In the genomic region with DNA sequence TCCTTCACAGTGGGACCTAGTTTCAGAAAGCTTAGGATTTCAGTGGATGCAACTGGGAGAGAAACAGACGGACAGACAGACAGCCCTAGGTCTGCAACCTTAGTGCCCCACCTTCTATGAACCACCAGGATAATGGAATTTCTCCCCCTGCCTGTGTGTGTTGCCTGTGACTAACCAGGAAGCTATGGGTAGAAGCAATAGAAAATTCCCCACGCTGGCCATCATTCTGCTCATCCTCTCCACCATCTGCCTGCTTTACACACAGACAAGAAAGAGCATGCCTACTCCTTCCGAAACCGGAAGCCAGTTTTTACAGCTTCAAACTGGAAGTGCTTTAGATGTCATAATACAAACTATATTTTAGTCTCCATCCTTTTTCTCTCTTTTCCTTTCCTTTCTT, we compare ENCODE assay signal across 31 mouse cellular contexts. TPM values are rescaled to one million over a fixed set of nuclear protein-coding genes. Genes with fewer than 3 reads are reported as not detected.
DNase-seq lines count a peak whose midpoint lies in the region; ATAC-seq lines count a peak whose summit lies in the region.
"Had no signal": no experiment of that assay in that cellular context is flagged by ENCODE, and none has a peak within 500 bp of the region (broad histone marks: within the 10 kb centered on the region; RNA-seq: fewer than 3 reads in every experiment).

No protein-coding gene starts in this region.

- WGBS in forebrain, embryonic 13.5 days = 85% methylated on average over 4 of the region's 4 CpGs

- no peak overlapping the region for H3K9ac ChIP-seq in forebrain, embryonic 13.5 days
- H3K9ac ChIP-seq: forebrain, postnatal 0 days; hindbrain, embryonic 15.5 days; liver, embryonic 15.5 days; lung, embryonic 14.5 days; stomach, embryonic 15.5 days had no signal

- H3K4me2 ChIP-seq in forebrain, embryonic 13.5 days = no peak overlapping the region
- H3K4me2 ChIP-seq: heart, embryonic 11.5 days; hindbrain, embryonic 15.5 days; liver, embryonic 15.5 days; lung, embryonic 14.5 days; stomach, embryonic 15.5 days had no signal

- intact Hi-C loops in heart, postnatal 14 days (cut with DNase I) = no loop called here

- DNase-seq in heart, adult 11 months = peak; percentile 72
- no peak for DNase-seq in heart, postnatal 14 days
- peak; percentile 38 to 58 for DNase-seq in layer of hippocampus, adult 8-10 months (ENCODE audit: low spot score in 2 of 2)
- DNase-seq in layer of hippocampus, postnatal 25 days (ENCODE audit: extremely low spot score in 1 of 2, low spot score in 1 of 2) = no peak
- peak; percentile 22 for DNase-seq in right cerebral cortex, postnatal 25 days
- DNase-seq in right cerebral cortex, postnatal 4 days = no peak
- DNase-seq: adrenal gland, postnatal 25 days; cerebellum, adult 2 months; cerebellum, postnatal 14 days; forebrain, postnatal 0 days; kidney, postnatal 14 days; lung, embryonic 14.5 days; midbrain, embryonic 14.5 days; thymus, postnatal 14 days had no signal

- no peak overlapping the region for H3K4me3 ChIP-seq in forebrain, embryonic 13.5 days
- H3K4me3 ChIP-seq: erythroblast, embryonic 14.5 days; hindbrain, embryonic 10.5 days; hindbrain, embryonic 15.5 days; liver, embryonic 15.5 days; stomach, embryonic 15.5 days had no signal

- H3K27me3 ChIP-seq in forebrain, embryonic 13.5 days = no peaks in the 10 kb centered on the region
- H3K27me3 ChIP-seq: hindbrain, embryonic 15.5 days; liver, embryonic 15.5 days; stomach, embryonic 15.5 days had no signal

- H3K9me3 ChIP-seq in forebrain, embryonic 13.5 days (replicated peaks) = no peaks in the 10 kb centered on the region
- H3K9me3 ChIP-seq: hindbrain, embryonic 15.5 days; liver, embryonic 15.5 days; stomach, embryonic 15.5 days had no signal

- H3K4me1 ChIP-seq in forebrain, embryonic 13.5 days = peaks cover 4% of the 10 kb centered on the region; the same call in 1 of the 2 replicates
- H3K4me1 ChIP-seq: hindbrain, embryonic 15.5 days; liver, embryonic 15.5 days; stomach, embryonic 15.5 days had no signal

- H3K36me3 ChIP-seq in forebrain, embryonic 13.5 days (ENCODE audit: poor library complexity, severe bottlenecking) = no peaks in the 10 kb centered on the region
- H3K36me3 ChIP-seq: hindbrain, embryonic 10.5 days; hindbrain, embryonic 15.5 days; liver, embryonic 15.5 days; stomach, embryonic 15.5 days had no signal

- ATAC-seq in forebrain, embryonic 13.5 days = no peak
- ATAC-seq: CD4-positive, CD25-positive, alpha-beta regulatory T cell, adult 4 months; forebrain, postnatal 0 days; inflammation-experienced regulatory T-cells, adult 6 months had no signal

- H3K27ac ChIP-seq in forebrain, embryonic 13.5 days = no peak overlapping the region
- H3K27ac ChIP-seq: hindbrain, embryonic 10.5 days; hindbrain, embryonic 15.5 days; liver, embryonic 15.5 days; stomach, embryonic 15.5 days had no signal

RNA-seq across cellular contexts. Expression of gene Stmnd1, which starts 46.0 kb away (rescaled TPM):
- under 1 TPM; 0.22 to 0.55 TPM for total RNA-seq in heart, postnatal 14 days (2021)
- total RNA-seq in layer of hippocampus, adult 8-10 months (2022) = not detected
- under 1 TPM in 1 of 2 experiments, not detected in 1; 0.27 TPM for total RNA-seq in layer of hippocampus, postnatal 25 days (2021)
- polyA plus RNA-seq in forebrain, embryonic 13.5 days (2015; fragmentation: Nextera tagmentation; extraction: Ambion mirVana) = not detected in 2 replicates
- total RNA-seq: adrenal gland, postnatal 25 days; forebrain, postnatal 0 days; layer of hippocampus, adult 18-20 months; liver, adult 2 months; monocyte, adult 5-6 weeks had no signal
- polyA plus RNA-seq: brain, embryonic 14.5 days; CD4-positive, CD25-positive, alpha-beta regulatory T cell, adult 4 months; erythroblast, embryonic 14.5 days; forebrain, embryonic 11.5 days; forebrain, postnatal 0 days; hindbrain, embryonic 10.5 days; inflammation-experienced regulatory T-cells, adult 6 months; limb, embryonic 11.5 days; liver, adult 2 months; liver, embryonic 15.5 days; lung, embryonic 14.5 days; midbrain, embryonic 14.5 days; neural tube, embryonic 14.5 days; small intestine, adult 2 months had no signal

Comparison
In these comparisons a context has a peak if more than half of its experiments do, and no peak if none do; other contexts are left out.
1. DNase-seq: peak in heart, adult 11 months (single experiment), layer of hippocampus, adult 8-10 months (2 of 2) and right cerebral cortex, postnatal 25 days (single experiment); none in heart, postnatal 14 days (0 of 2), layer of hippocampus, postnatal 25 days (0 of 2) and right cerebral cortex, postnatal 4 days (single experiment).